Mouse (Mus musculus): ENCODE data around the gene Samhd1.

DNA sequence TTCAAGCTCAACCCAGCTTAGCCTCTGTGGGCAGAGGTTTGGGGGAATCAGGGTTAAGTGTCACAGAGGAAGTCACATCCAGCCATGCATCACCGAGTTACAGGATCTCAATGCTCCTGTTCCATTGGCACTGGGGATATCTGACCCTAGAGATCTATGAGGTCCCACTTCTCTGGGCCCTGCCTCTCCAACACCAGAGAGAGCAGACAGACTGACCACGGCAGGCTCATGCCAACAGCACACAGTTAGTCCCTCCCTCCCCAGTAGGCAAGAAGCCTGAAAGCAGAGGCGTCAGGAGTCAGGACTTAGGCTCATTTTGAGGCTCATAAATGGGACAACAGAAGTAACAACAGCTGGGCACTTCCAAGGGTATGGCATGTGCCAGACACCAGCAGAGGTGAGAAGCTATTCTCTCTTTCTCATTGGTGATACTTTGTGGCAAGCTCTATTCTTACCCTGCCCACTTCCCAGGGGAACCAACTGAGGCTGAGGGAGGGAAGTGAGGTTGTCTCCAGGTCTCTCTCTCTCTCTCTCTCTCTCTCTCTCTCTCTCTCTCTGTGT lies 65.2 kb downstream of the Samhd1 start:
- TF ChIP-seq POLR2A (IDR thresholded peaks at IDR 0.05; ENCODE audit: low read depth, low read length): no peak
- no peak for TF ChIP-seq CTCF (IDR thresholded peaks at IDR 0.05; ENCODE audit: extremely low read depth, insufficient read depth, insufficient read length, insufficient replicate concordance)

Data from spleen, adult 2 months (tissue).